Mouse (Mus musculus): ENCODE results near the gene Cfap44. TPM values are rescaled to one million over a fixed set of nuclear protein-coding genes. Genes with fewer than 3 reads are reported as not detected.

The Cfap44 gene
- 7.8 and 11.0 TPM in 2 replicates for polyA plus RNA-seq (2014; fragmentation: Nextera tagmentation; extraction: Ambion mirVana)

DNA sequence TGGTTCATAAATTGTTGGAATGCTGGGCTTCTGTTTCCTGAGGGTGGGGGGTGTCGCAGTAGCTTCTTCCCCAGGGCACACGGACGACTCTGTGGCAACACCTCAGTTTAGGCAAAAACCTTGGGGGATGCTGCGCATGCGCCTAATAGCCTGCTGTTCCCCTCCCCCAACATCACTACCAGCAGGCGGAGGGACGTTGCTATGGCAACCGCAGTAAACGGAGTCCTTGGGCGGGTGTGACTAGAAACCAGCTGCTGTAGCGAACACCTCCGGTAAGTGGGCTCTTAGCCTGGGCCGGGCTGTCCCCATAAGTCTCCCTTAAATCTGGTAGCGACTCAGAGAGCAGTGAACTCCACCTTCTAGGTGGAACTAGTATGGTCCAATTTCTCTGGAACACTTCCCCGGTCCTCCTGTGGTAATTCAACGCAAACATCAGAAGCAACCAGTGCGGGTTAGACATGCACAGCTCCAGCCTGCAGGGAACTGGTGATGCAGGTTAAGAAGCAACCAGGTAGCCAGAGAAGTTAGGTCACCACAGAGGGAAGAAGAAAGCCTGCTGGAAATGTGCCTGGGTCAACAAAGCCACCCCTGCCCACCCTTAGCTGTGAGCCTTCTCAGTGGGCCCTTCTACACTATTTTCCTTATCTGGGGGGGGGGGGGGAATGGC, at the start of gene Cfap44:
TSS of gene Cfap44 (plus strand) at position 220 of the 667 bp plus-strand sequence.
- Histone ChIP-seq H3K4me3 (replicated peaks; ENCODE audit: low read length) (peak within 1 kb of the TSS; percentile 29), H3K9me3 (ENCODE audit: control insufficient read depth, low read length) (no peaks in the 10 kb centered on the region), H3K27ac (no peak within 1 kb of the TSS), H3K36me3 (replicated peaks; ENCODE audit: control insufficient read depth, insufficient read depth) (no peaks in the 10 kb centered on the region), H3K9ac (peak within 1 kb of the TSS; percentile 24), H3K4me1 (replicated peaks; ENCODE audit: control insufficient read depth, insufficient read depth, low read length) (peaks cover 12% of the 10 kb centered on the region), H3K4me2 (replicated peaks) (peak within 1 kb of the TSS; percentile 59), H3K27me3 (ENCODE audit: control insufficient read depth, insufficient read depth, low read length) (no peaks in the 10 kb centered on the region)
- DNase-seq (ENCODE audit: low spot score) (peak; percentile 95), ATAC-seq (ENCODE audit: low FRiP score) (peak; percentile 89)
- WGBS, result 2% methylated on average over 17 of the region's 17 CpGs

DNA sequence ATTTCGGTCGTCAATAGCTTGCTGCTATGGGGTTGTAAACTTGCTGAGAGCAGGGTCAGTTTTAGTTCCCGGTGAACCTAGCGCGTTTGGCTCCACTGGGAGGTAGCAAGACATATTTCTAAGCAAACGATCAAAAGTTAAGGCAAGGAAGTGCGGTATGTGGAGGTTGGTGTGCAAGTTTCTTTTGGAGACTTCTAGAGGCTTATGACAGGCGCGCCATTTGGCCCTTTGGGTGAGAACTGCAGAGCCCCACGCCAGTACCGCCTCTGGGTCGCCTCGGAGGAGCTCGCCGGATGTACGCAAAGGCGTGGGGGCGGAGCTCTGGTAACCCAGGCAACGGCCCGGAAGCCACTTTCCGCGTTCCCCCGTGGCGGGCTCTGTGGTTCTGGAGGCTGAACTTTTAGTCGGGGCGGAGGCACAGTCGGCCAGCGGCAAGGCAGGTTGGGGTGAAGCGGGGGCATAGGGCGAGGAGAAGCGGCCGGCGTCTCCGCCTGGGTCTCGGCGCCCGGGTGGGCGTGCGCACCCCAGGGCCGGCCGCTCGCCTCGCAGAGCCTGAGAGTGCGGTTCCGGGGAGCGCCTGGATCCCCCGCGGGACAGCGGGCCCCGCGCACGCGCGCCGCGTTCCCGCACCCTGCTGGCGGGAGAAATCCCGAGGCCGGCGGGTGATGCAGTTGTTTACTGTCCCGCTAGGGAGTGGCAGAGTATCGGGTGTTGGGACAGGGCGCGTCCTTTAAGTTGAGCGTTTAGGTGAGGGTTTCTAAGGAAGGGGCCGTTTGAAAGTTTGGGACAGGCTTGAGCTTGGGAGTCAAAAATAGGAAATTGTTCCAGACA, 47.3 kb upstream of the Cfap44 start, which contains the start of gene Spice1:
TSS of gene Spice1 (plus strand) at position 51 of the 831 bp plus-strand sequence.
- WGBS, result under 1% methylated on average over 67 of the region's 67 CpGs
- H3K9ac ChIP-seq, result peak within 1 kb of the TSS; percentile 57
- H3K27me3 ChIP-seq (ENCODE audit: control insufficient read depth, insufficient read depth, low read length), result no peaks in the 10 kb centered on the region
- H3K4me2 ChIP-seq (replicated peaks), result peak within 1 kb of the TSS; percentile 69
- H3K36me3 ChIP-seq (replicated peaks; ENCODE audit: control insufficient read depth, insufficient read depth), result no peaks in the 10 kb centered on the region
- H3K9me3 ChIP-seq (ENCODE audit: control insufficient read depth, low read length), result no peaks in the 10 kb centered on the region
- ATAC-seq (ENCODE audit: low FRiP score), result peak; percentile 99
- 0 out of 2 replicates have a peak, but pooled peaks cover 3% of the 10 kb centered on the region for H3K4me1 ChIP-seq (replicated peaks; ENCODE audit: control insufficient read depth, insufficient read depth, low read length)
- peak within 1 kb of the TSS; percentile 64 for H3K4me3 ChIP-seq (replicated peaks; ENCODE audit: low read length)
- peak within 1 kb of the TSS; percentile 56; the same call in 1 of the 2 replicates for H3K27ac ChIP-seq
- peak; percentile 93 for DNase-seq (ENCODE audit: low spot score)

DNA sequence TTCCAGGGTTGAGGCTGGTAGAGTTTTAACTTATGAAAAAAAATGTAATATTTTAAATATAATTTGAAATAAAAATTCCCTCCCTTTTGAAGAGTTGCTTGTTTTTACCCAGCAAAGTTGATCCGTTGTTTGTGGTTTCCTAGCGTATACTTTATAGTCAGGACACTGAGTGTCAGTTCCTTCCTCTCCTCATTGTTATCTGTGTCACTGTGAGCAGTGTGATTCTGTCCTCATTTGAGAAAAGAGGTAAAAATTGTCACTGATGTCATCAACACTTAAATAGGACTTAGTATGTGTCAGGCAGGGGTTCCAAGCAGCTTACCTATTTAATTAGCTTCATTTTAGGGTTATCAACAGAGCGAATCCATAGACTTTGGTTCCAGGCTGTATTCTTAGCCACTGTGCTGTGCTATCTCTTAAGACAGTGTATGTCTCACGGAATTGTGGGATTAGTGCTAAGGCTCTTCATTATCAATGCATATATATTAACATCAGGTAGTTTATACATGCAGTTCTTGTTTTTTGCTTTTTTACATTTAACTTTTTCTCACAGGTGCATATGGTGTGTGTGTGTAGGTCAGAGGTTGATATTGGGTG, 44.7 kb upstream of the Cfap44 start:
- Histone ChIP-seq H3K27me3 (ENCODE audit: control insufficient read depth, insufficient read depth, low read length) (no peaks in the 10 kb centered on the region), H3K9me3 (ENCODE audit: control insufficient read depth, low read length) (no peaks in the 10 kb centered on the region), H3K4me3 (replicated peaks; ENCODE audit: low read length) (no peak overlapping the region), H3K27ac (no peak overlapping the region), H3K36me3 (replicated peaks; ENCODE audit: control insufficient read depth, insufficient read depth) (no peaks in the 10 kb centered on the region), H3K4me1 (replicated peaks; ENCODE audit: control insufficient read depth, insufficient read depth, low read length) (0 out of 2 replicates have a peak, but pooled peaks cover 3% of the 10 kb centered on the region), H3K9ac (no peak overlapping the region), H3K4me2 (replicated peaks) (no peak overlapping the region)
- 89% methylated on average over 4 of the region's 4 CpGs for WGBS
- DNase-seq (ENCODE audit: low spot score) (no peak), ATAC-seq (ENCODE audit: low FRiP score) (no peak)

DNA sequence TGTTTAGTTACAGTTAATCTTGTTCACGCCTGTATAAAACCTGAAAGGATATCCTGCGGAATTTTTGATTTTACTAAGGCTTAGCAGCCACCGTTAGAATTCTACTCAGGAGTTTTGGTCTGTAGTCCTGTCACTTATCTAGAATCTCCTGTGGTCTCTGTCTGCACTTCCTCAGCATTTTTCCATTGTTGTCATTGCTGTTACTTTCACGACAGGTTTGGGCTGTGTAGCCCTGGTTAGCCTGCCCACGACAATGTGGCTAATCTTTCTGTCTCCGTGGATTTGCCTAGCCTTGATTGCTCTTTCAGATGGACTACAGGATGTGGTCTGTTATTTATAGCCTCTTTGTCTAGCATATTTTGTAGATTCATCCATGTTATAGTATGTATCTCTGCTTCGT, 38.3 kb upstream of the Cfap44 start:
- Histone ChIP-seq H3K4me2 (replicated peaks) (no peak overlapping the region), H3K4me1 (replicated peaks; ENCODE audit: control insufficient read depth, insufficient read depth, low read length) (no peaks in the 10 kb centered on the region), H3K27me3 (ENCODE audit: control insufficient read depth, insufficient read depth, low read length) (no peaks in the 10 kb centered on the region), H3K4me3 (replicated peaks; ENCODE audit: low read length) (no peak overlapping the region), H3K27ac (no peak overlapping the region), H3K9me3 (ENCODE audit: control insufficient read depth, low read length) (no peaks in the 10 kb centered on the region), H3K36me3 (replicated peaks; ENCODE audit: control insufficient read depth, insufficient read depth) (0 out of 2 replicates have a peak, but pooled peaks cover 4% of the 10 kb centered on the region), H3K9ac (no peak overlapping the region)
- DNase-seq (ENCODE audit: low spot score), result no peak
- 88% methylated on average over 7 of the region's 7 CpGs for WGBS
- ATAC-seq (ENCODE audit: low FRiP score), result no peak

DNA sequence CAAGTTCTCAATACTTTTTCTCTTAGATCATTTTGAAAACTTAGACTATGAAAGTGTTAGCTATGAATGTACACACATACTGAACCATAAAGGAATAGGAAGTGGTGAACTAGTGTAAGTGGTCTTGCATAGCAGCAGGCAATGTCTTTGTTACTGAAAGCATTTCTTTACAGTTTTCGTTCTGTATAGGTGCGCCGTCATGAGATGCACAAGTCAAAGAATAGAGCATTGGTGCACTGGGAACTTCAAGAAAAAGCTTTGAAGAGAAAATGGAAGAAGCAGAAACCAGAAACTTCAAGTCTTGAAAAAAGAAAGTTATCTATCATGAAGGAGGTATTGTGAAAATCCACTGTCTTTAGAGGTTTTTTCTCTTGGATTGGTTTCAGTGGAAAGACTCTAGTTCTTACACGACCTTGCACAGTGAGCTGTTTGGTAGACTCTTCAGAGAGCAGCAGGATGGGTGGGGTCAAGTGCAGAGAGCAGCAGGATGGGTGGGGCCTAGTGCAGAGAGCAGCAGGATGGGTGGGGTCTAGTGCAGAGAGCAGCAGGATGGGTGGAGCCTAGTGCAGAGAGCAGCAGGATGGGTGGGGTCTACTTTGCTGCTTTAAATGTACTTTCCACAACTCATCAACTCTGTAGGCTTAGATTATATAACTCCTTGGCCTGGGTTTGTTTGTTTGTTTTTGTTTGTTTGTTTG, 36.9 kb upstream of the Cfap44 start:
- DNase-seq (ENCODE audit: low spot score), result no peak
- H3K27ac ChIP-seq, result no peak overlapping the region

DNA sequence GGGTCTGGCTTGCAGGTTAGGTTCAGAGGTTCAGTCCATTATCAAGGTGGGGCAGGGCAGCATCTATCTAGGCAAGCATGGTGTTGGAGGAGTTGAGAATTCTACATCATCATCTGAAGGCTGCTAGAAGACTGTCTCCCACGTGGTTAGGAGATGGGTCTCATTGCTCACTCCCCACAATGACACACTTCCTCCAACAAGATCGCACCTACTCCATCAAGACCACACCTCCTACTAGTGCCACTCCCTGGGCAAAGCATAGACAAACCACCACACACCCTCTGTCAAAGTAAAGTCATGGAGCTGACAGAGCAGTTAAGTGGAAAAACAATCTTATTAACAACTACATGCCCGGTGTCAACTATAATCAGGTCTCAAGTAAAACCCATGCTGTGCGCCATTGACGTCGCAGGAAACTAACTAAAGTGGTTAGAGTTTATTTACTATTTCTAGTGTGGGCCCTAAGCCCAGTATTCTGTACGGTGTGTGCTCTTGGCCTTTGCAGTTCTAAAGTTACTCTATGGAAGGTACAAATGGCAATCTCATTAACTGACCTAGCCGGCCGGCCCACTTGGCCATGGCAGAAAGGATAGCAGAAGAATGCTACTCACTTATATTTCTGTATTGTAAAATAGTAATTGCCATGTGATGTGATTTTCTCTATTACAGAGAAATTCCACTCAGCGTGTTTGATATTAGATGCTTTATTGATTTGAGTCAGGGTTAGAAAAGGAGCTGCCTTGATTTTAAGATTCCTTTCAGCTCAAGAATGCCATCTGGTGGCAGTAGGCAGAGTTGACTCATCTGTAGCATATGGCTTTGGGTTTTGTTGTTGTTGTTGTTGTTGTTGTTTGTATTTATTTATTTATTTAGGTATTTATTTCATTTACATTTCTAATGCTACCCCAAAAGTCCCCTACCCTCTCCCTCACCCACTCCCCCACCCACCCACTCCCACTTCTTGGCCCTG, 32.4 kb upstream of the Cfap44 start:
- H3K4me1 ChIP-seq (replicated peaks; ENCODE audit: control insufficient read depth, insufficient read depth, low read length), result no peaks in the 10 kb centered on the region
- DNase-seq (ENCODE audit: low spot score), result peak; percentile 75

More for the DNA sequence above, 36.9 kb upstream of the Cfap44 start:
- Histone ChIP-seq H3K36me3 (replicated peaks; ENCODE audit: control insufficient read depth, insufficient read depth) (0 out of 2 replicates have a peak, but pooled peaks cover 4% of the 10 kb centered on the region), H3K4me1 (replicated peaks; ENCODE audit: control insufficient read depth, insufficient read depth, low read length) (no peaks in the 10 kb centered on the region), H3K4me3 (replicated peaks; ENCODE audit: low read length) (no peak overlapping the region), H3K4me2 (replicated peaks) (no peak overlapping the region), H3K9me3 (ENCODE audit: control insufficient read depth, low read length) (no peaks in the 10 kb centered on the region), H3K27me3 (ENCODE audit: control insufficient read depth, insufficient read depth, low read length) (no peaks in the 10 kb centered on the region), H3K9ac (no peak overlapping the region)
- WGBS, result 79% methylated on average over 4 of the region's 4 CpGs
- ATAC-seq (ENCODE audit: low FRiP score), result no peak

DNA sequence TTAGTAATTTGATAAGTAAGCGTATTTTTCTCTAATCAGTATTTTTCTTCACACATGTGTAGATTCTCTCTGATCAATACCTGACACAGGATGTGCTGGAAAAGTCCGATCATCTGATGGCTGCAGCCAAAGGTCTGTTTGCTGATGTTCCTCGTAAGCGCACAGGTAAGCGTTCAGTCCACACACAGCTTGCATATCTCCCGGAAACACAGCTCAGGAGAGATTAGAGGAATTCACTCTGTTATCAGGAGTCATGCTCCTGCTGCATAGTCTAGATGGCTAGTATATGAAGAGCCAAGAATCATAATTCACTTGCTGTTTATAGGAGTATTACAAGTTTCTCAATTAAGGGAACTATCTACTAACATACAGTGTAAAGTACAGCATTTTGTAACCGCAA, 29.1 kb upstream of the Cfap44 start:
- WGBS, result 98% methylated on average over 7 of the region's 7 CpGs
- no peak overlapping the region for H3K4me2 ChIP-seq (replicated peaks)
- no peak overlapping the region for H3K9ac ChIP-seq
- no peaks in the 10 kb centered on the region for H3K4me1 ChIP-seq (replicated peaks; ENCODE audit: control insufficient read depth, insufficient read depth, low read length)
- no peak for DNase-seq (ENCODE audit: low spot score)
- no peak for ATAC-seq (ENCODE audit: low FRiP score)
- H3K27ac ChIP-seq, result no peak overlapping the region
- H3K27me3 ChIP-seq (ENCODE audit: control insufficient read depth, insufficient read depth, low read length), result no peaks in the 10 kb centered on the region
- H3K4me3 ChIP-seq (replicated peaks; ENCODE audit: low read length), result no peak overlapping the region
- no peaks in the 10 kb centered on the region for H3K9me3 ChIP-seq (ENCODE audit: control insufficient read depth, low read length)
- H3K36me3 ChIP-seq (replicated peaks; ENCODE audit: control insufficient read depth, insufficient read depth), result peaks cover 28% of the 10 kb centered on the region

More for the DNA sequence above, 32.4 kb upstream of the Cfap44 start:
- Histone ChIP-seq H3K4me2 (replicated peaks) (no peak overlapping the region), H3K9ac (no peak overlapping the region), H3K27me3 (ENCODE audit: control insufficient read depth, insufficient read depth, low read length) (no peaks in the 10 kb centered on the region), H3K4me3 (replicated peaks; ENCODE audit: low read length) (no peak overlapping the region), H3K36me3 (replicated peaks; ENCODE audit: control insufficient read depth, insufficient read depth) (peaks cover 17% of the 10 kb centered on the region), H3K27ac (no peak overlapping the region), H3K9me3 (ENCODE audit: control insufficient read depth, low read length) (no peaks in the 10 kb centered on the region)
- 86% methylated on average over 10 of the region's 10 CpGs for WGBS
- ATAC-seq (ENCODE audit: low FRiP score), result no peak; the same call in 1 of the 2 replicates

DNA sequence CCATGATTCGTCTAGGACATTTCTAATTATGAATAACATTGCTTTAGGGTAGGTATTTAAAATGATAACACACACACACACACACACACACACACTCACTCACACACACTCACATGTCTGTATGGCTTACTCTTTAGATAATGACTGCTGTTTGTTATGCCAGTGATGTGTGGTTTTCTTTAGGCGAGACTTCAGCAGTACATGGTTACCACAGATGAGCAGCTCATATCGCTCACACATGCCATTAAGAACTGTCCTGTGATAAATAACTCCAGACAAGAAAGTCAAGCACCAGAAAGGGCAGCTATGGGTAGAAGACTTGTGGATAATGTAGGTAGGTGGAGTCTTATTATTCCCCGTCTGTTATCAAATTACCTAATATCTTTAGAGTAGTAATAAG, 19.1 kb upstream of the Cfap44 start:
- H3K9ac ChIP-seq, result no peak overlapping the region
- WGBS, result 91% methylated on average over 4 of the region's 4 CpGs
- no peak overlapping the region for H3K4me2 ChIP-seq (replicated peaks)
- no peaks in the 10 kb centered on the region for H3K9me3 ChIP-seq (ENCODE audit: control insufficient read depth, low read length)
- H3K27me3 ChIP-seq (ENCODE audit: control insufficient read depth, insufficient read depth, low read length), result no peaks in the 10 kb centered on the region
- no peak overlapping the region for H3K27ac ChIP-seq
- peaks cover 28% of the 10 kb centered on the region for H3K36me3 ChIP-seq (replicated peaks; ENCODE audit: control insufficient read depth, insufficient read depth)
- H3K4me1 ChIP-seq (replicated peaks; ENCODE audit: control insufficient read depth, insufficient read depth, low read length), result no peaks in the 10 kb centered on the region
- no peak for DNase-seq (ENCODE audit: low spot score)
- no peak overlapping the region for H3K4me3 ChIP-seq (replicated peaks; ENCODE audit: low read length)
- ATAC-seq (ENCODE audit: low FRiP score), result no peak
